Mouse (Mus musculus) kidney, adult 2 months (tissue): ENCODE data around the gene Tor1a. TPM values are rescaled to one million over a fixed set of nuclear protein-coding genes. Genes with fewer than 3 reads are reported as not detected.

Experiments
- DNase-seq: peaks from one replicate; pipeline ENCODE4 v3.0.0; 2021
- H3K27ac ChIP-seq: fragments of 200-500 bp; 2 replicates; pipeline ENCODE4 v1.5.1; 2012; ENCODE audit warnings: low read depth, low read length, control low read depth, inconsistent platforms; ENCODE audit not compliant: insufficient read depth
- H3K27me3 ChIP-seq: fragments of 200-500 bp; replicated peaks from 2 replicates; pipeline ENCODE4 v1.6.1; 2012; ENCODE audit warnings: mild to moderate bottlenecking, moderate library complexity, low read length, inconsistent platforms; ENCODE audit not compliant: control insufficient read depth, insufficient read depth
- H3K36me3 ChIP-seq: fragments of 200-500 bp; 2 replicates; pipeline ENCODE4 v1.6.1; 2012; ENCODE audit warnings: mild to moderate bottlenecking, moderate library complexity, low read length, inconsistent platforms; ENCODE audit not compliant: control insufficient read depth, insufficient read depth
- H3K4me1 ChIP-seq: fragments of 200-500 bp; 2 replicates; pipeline ENCODE4 v1.6.1; 2011; ENCODE audit warnings: low read length; ENCODE audit not compliant: control insufficient read depth, insufficient read depth
- H3K4me3 ChIP-seq: fragments of 200-500 bp; 2 replicates; pipeline ENCODE4 v1.5.1; 2011; ENCODE audit warnings: mild to moderate bottlenecking, low read depth, low read length, control low read depth; ENCODE audit not compliant: insufficient read depth
- CTCF ChIP-seq: fragments of 200-500 bp; conservative IDR thresholded peaks from 2 replicates; pipeline ENCODE4 v1.5.1; 2011; ENCODE audit warnings: low read depth, mild to moderate bottlenecking, control low read depth, low read length, moderate library complexity, mixed read lengths; ENCODE audit not compliant: insufficient read depth, insufficient read length
- POLR2A ChIP-seq: fragments of 200-500 bp; IDR thresholded peaks from one replicate; pipeline ENCODE4 v1.6.1; 2011; ENCODE audit warnings: low read depth, low read length, control low read depth
- WGBS: fragments of 180-500 bp; shearing (Covaris S2); methylation state at CpG from one replicate; pipeline ENCODE4 v1.1.7; 2018; 5-methylcytosine and 5-hydroxymethylcytosine counted together
- polyA plus RNA-seq: library from polyadenylated mRNA; depleted of rRNA; stranded (reverse); fragments of >200 nt; gene quantifications from 2 replicates; pipeline ENCODE4 v1.2.3, GENCODE M21; 2012; rRNA removed

The Tor1a gene
- 40.8 and 45.0 TPM in 2 replicates for polyA plus RNA-seq

GRCm38 (mm10) chr2:30967352-30968327, at the start of gene Tor1a:
TSS of gene Tor1a (minus strand) at chr2:30967933.
- H3K27me3 ChIP-seq = no peaks in the 10 kb centered on the region
- peak within 1 kb of the TSS; percentile 65 for H3K27ac ChIP-seq
- peak; percentile 93 for DNase-seq

GRCm38 (mm10) chr2:31013371-31014120, 45.8 kb upstream of the Tor1a start:
- 70% methylated on average over 14 of the region's 14 CpGs for WGBS
- no peak for DNase-seq
- Histone ChIP-seq H3K36me3 (no peaks in the 10 kb centered on the region), H3K4me3 (no peak overlapping the region), H3K4me1 (no peaks in the 10 kb centered on the region), H3K27me3 (no peaks in the 10 kb centered on the region), H3K27ac (no peak overlapping the region)
- no peak for TF ChIP-seq CTCF
- no peak for TF ChIP-seq POLR2A

More at GRCm38 (mm10) chr2:30967352-30968327, at the start of gene Tor1a:
- Histone ChIP-seq H3K4me3 (peak within 1 kb of the TSS; percentile 88), H3K36me3 (no peaks in the 10 kb centered on the region), H3K4me1 (peaks cover 9% of the 10 kb centered on the region; the same call in 1 of the 2 replicates)
- WGBS = 2% methylated on average over 59 of the region's 59 CpGs
- TF ChIP-seq CTCF (no peak), POLR2A (no peak)

GRCm38 (mm10) chr2:31007208-31007607, 39.5 kb upstream of the Tor1a start:
- 92% methylated on average over 5 of the region's 5 CpGs for WGBS
- DNase-seq = no peak
- H3K27me3 ChIP-seq = no peaks in the 10 kb centered on the region
- no peaks in the 10 kb centered on the region for H3K36me3 ChIP-seq
- H3K4me3 ChIP-seq = no peak overlapping the region
- no peaks in the 10 kb centered on the region for H3K4me1 ChIP-seq
- no peak overlapping the region for H3K27ac ChIP-seq
- TF ChIP-seq POLR2A (no peak), CTCF (no peak)

GRCm38 (mm10) chr2:31006434-31006833, 38.7 kb upstream of the Tor1a start:
- 86% methylated on average over 5 of the region's 5 CpGs for WGBS
- Histone ChIP-seq H3K4me3 (no peak overlapping the region), H3K4me1 (no peaks in the 10 kb centered on the region), H3K27ac (no peak overlapping the region), H3K27me3 (no peaks in the 10 kb centered on the region), H3K36me3 (no peaks in the 10 kb centered on the region)
- no peak for TF ChIP-seq POLR2A
- TF ChIP-seq CTCF = no peak
- no peak for DNase-seq

GRCm38 (mm10) chr2:31005453-31005852, 37.7 kb upstream of the Tor1a start:
- H3K4me3 ChIP-seq = no peak overlapping the region
- TF ChIP-seq CTCF = no peak
- TF ChIP-seq POLR2A = no peak
- no peaks in the 10 kb centered on the region for H3K27me3 ChIP-seq
- 88% methylated on average over 2 of the region's 2 CpGs for WGBS
- no peak overlapping the region for H3K27ac ChIP-seq
- H3K4me1 ChIP-seq = no peaks in the 10 kb centered on the region
- DNase-seq = no peak
- no peaks in the 10 kb centered on the region for H3K36me3 ChIP-seq

- WGBS = 95% methylated on average over 10 of the region's 10 CpGs
- TF ChIP-seq POLR2A (no peak), CTCF (no peak)
- Histone ChIP-seq H3K27ac (no peak overlapping the region), H3K36me3 (no peaks in the 10 kb centered on the region; the same call in 1 of the 2 replicates), H3K4me1 (peaks cover 7% of the 10 kb centered on the region; the same call in 1 of the 2 replicates), H3K4me3 (no peak overlapping the region), H3K27me3 (no peaks in the 10 kb centered on the region)
- DNase-seq = no peak
Measured at GRCm38 (mm10) chr2:31002857-31003256, 35.1 kb upstream of the Tor1a start.
